Mouse (Mus musculus) cortical plate, adult 2 months (tissue): Measurements from ENCODE around the gene Efemp2.

Experiments
- CTCF ChIP-seq: fragments of 200-500 bp; IDR thresholded peaks from 2 replicates; pipeline ENCODE4 v1.5.1; 2011; ENCODE audit warnings: mild to moderate bottlenecking, control low read depth, low read length; ENCODE audit not compliant: insufficient read depth; ENCODE audit errors: extremely low read depth
- POLR2A ChIP-seq: fragments of 200-500 bp; IDR thresholded peaks from 2 replicates; pipeline ENCODE4 v1.6.1; 2011; ENCODE audit warnings: mild to moderate bottlenecking, low read length, control low read depth; ENCODE audit not compliant: insufficient read depth; ENCODE audit errors: extremely low read depth

- no peak for TF ChIP-seq POLR2A
- TF ChIP-seq CTCF, result no peak
These were observed 38.6 kb downstream of the Efemp2 start for GRCm38 (mm10) chr19:5512091-5513004.
